Mouse (Mus musculus): Measurements from ENCODE around the gene Dock7.

The Dock7 gene

GRCm38 (mm10) chr4:98924071-98924905, 196.4 kb downstream of the Dock7 start:
- no peaks in the 10 kb centered on the region for H3K36me3 ChIP-seq (ENCODE audit: control insufficient read depth, insufficient read depth, low read length, poor library complexity, severe bottlenecking)
- peak; percentile 15 for DNase-seq (ENCODE audit: low read depth, low spot score)
- H3K27me3 ChIP-seq (ENCODE audit: control insufficient read depth, insufficient read depth, low read length, poor library complexity, severe bottlenecking) = no peaks in the 10 kb centered on the region

GRCm38 (mm10) chr4:98923568-98924070, 197.1 kb downstream of the Dock7 start, which contains the start of gene Usp1:
Usp1 (plus strand) TSS chr4:98923810.
- Histone ChIP-seq H3K27me3 (ENCODE audit: control insufficient read depth, insufficient read depth, low read length, poor library complexity, severe bottlenecking) (no peaks in the 10 kb centered on the region), H3K36me3 (ENCODE audit: control insufficient read depth, insufficient read depth, low read length, poor library complexity, severe bottlenecking) (no peaks in the 10 kb centered on the region)
- DNase-seq (ENCODE audit: low read depth, low spot score) = no peak

- DNase-seq (ENCODE audit: low read depth, low spot score) = peak; percentile 99
- Histone ChIP-seq H3K36me3 (ENCODE audit: control insufficient read depth, insufficient read depth, low read length, poor library complexity, severe bottlenecking) (no peaks in the 10 kb centered on the region), H3K27me3 (ENCODE audit: control insufficient read depth, insufficient read depth, low read length, poor library complexity, severe bottlenecking) (no peaks in the 10 kb centered on the region)
Measured at GRCm38 (mm10) chr4:98922643-98923567, 197.8 kb downstream of the Dock7 start.

GRCm38 (mm10) chr4:98922061-98922642, 198.6 kb downstream of the Dock7 start:
- DNase-seq (ENCODE audit: low read depth, low spot score) = peak; percentile 20
- Histone ChIP-seq H3K27me3 (ENCODE audit: control insufficient read depth, insufficient read depth, low read length, poor library complexity, severe bottlenecking) (no peaks in the 10 kb centered on the region), H3K36me3 (ENCODE audit: control insufficient read depth, insufficient read depth, low read length, poor library complexity, severe bottlenecking) (no peaks in the 10 kb centered on the region)

- no peaks in the 10 kb centered on the region for H3K36me3 ChIP-seq (ENCODE audit: control insufficient read depth, insufficient read depth, low read length, poor library complexity, severe bottlenecking)
- peak; percentile 1 for DNase-seq (ENCODE audit: low read depth, low spot score)
- H3K27me3 ChIP-seq (ENCODE audit: control insufficient read depth, insufficient read depth, low read length, poor library complexity, severe bottlenecking) = no peaks in the 10 kb centered on the region
Measured at GRCm38 (mm10) chr4:98920896-98921295, 199.8 kb downstream of the Dock7 start.

GRCm38 (mm10) chr4:98918204-98918603, 202.5 kb downstream of the Dock7 start:
- H3K36me3 ChIP-seq (ENCODE audit: control insufficient read depth, insufficient read depth, low read length, poor library complexity, severe bottlenecking) = no peaks in the 10 kb centered on the region
- no peak for DNase-seq (ENCODE audit: low read depth, low spot score)
- no peaks in the 10 kb centered on the region for H3K27me3 ChIP-seq (ENCODE audit: control insufficient read depth, insufficient read depth, low read length, poor library complexity, severe bottlenecking)

GRCm38 (mm10) chr4:98917724-98918123, 203.0 kb downstream of the Dock7 start:
- no peaks in the 10 kb centered on the region for H3K36me3 ChIP-seq (ENCODE audit: control insufficient read depth, insufficient read depth, low read length, poor library complexity, severe bottlenecking)
- DNase-seq (ENCODE audit: low read depth, low spot score) = no peak
- no peaks in the 10 kb centered on the region for H3K27me3 ChIP-seq (ENCODE audit: control insufficient read depth, insufficient read depth, low read length, poor library complexity, severe bottlenecking)

GRCm38 (mm10) chr4:98910246-98910645, 210.5 kb downstream of the Dock7 start:
- H3K27me3 ChIP-seq (ENCODE audit: control insufficient read depth, insufficient read depth, low read length, poor library complexity, severe bottlenecking) = no peaks in the 10 kb centered on the region
- no peaks in the 10 kb centered on the region for H3K36me3 ChIP-seq (ENCODE audit: control insufficient read depth, insufficient read depth, low read length, poor library complexity, severe bottlenecking)

GRCm38 (mm10) chr4:98887148-98887547, 233.6 kb downstream of the Dock7 start:
- no peaks in the 10 kb centered on the region for H3K36me3 ChIP-seq (ENCODE audit: control insufficient read depth, insufficient read depth, low read length, poor library complexity, severe bottlenecking)
- peak; percentile 24 for DNase-seq (ENCODE audit: low read depth, low spot score)

More at GRCm38 (mm10) chr4:98910246-98910645, 210.5 kb downstream of the Dock7 start:
- DNase-seq (ENCODE audit: low read depth, low spot score) = no peak

More at GRCm38 (mm10) chr4:98887148-98887547, 233.6 kb downstream of the Dock7 start:
- no peaks in the 10 kb centered on the region for H3K27me3 ChIP-seq (ENCODE audit: control insufficient read depth, insufficient read depth, low read length, poor library complexity, severe bottlenecking)
